Mouse (Mus musculus) frontal cortex, postnatal 14 days (tissue): ENCODE results near the gene Sars2.
A peak's percentile ranks its signal among the peaks of the same experiment; 100 is the strongest.
"Not testable (repeated sequence)": the region's sequence is repeated elsewhere in the genome, so short reads cannot be mapped to it uniquely, and the experiment has no call there.

Source experiments
- DNase-seq, 2 experiments: peaks; one replicate each; pipeline ENCODE4 v3.0.0; 2022; ENCODE audit warnings: low spot score in 2 of 2

Sars2 gene

GRCm38 (mm10) chr7:28741709-28742438, at the start of gene Sars2, which contains the start of gene Mrps12:
TSS of gene Sars2 (plus strand) at chr7:28741992.
TSS of gene Mrps12 (minus strand) at chr7:28741820.
- DNase-seq, result peak; percentile 94 to 97

- peak; percentile 20 to 29 for DNase-seq
These were observed 49.1 kb upstream of the Sars2 start, which contains the start of gene Fbxo27 for GRCm38 (mm10) chr7:28692545-28693320. TSS of gene Fbxo27 (plus strand) at chr7:28692849.

- DNase-seq, result peak; percentile 70 to 80
These were observed 48.3 kb upstream of the Sars2 start for GRCm38 (mm10) chr7:28693321-28693966.

DNA sequence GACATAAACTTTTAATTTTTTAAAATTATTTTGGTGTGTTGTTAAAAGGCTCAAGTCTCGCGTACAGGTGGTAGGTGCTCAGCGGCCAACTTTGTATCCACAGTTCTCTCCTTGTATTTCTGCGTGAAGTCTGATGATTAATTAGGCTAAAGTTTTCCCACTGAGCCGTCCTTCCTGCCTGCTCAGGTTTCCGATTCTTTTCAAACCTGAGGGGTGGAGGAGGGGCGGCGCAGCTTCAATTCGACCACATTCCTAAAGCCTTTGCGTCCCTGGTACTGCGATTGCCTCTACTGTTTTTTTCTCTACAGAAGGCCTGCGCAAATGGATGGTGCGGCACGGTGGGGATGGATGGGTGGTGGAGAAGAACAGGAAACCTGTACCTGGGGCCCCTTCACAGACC, 47.4 kb upstream of the Sars2 start:
- no peak for DNase-seq

GRCm38 (mm10) chr7:28694966-28695511, 46.8 kb upstream of the Sars2 start:
- DNase-seq, result no peak

DNA sequence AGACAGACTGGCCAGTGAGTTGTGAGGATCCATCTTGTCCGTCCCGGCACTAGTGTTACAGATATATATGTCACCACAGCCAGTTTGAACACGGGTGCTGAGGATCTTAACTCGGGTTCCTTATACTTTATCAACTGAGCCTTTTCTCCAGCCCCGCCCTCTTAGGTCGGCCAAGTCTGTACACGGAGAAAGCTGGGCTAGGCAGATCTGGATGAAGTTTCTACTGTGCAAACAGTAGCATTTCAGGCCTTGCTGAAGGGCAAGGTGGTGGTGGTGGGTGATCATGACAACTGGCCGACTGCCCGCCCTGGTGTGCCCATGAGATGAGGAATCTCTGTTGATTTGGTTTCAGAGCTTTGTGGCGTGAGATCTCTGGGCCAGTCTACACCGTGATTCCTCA, 44.5 kb upstream of the Sars2 start:
- no peak for DNase-seq

DNA sequence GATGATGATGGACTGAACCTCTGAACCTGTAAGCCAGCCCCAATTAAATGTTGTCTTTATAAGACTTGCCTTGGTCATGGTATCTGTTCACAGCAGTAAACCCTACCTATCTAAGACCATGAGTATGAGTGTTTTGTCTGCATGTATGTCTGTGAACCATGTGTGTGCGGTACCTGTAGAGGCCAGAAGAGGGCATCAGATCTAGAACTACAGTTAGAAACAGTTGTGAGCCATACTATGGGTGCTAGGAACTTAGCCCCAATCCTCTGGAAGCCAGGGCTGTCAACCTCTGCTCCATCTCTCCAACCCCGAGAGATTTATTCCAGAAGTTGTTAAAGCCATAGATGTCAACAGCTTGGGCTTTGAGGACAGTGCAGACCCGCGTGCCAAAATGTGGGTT, 41.5 kb upstream of the Sars2 start:
- DNase-seq, result no peak

GRCm38 (mm10) chr7:28701306-28701705, 40.5 kb upstream of the Sars2 start:
- DNase-seq, result not testable (repeated sequence)

GRCm38 (mm10) chr7:28702601-28703143, 39.1 kb upstream of the Sars2 start:
- no peak for DNase-seq

DNA sequence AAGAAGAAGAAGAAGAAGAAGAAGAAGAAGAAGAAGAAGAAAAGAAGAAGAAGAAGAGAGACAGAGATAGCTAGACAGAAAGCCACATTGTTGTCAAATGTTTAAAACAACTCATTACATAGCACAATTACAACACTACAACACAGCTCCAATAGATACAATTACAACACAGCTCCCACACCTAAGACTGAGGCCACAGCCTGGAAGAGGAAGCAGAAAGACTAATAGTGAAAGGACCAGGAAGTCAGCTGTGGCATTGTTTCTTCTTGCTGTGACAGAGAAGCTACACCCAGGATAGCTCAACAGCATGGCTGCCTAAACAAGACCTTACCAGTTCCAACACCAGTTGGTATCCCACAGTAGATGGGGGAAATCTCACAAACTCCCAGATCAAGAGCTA, 32.3 kb upstream of the Sars2 start:
- no peak for DNase-seq

DNA sequence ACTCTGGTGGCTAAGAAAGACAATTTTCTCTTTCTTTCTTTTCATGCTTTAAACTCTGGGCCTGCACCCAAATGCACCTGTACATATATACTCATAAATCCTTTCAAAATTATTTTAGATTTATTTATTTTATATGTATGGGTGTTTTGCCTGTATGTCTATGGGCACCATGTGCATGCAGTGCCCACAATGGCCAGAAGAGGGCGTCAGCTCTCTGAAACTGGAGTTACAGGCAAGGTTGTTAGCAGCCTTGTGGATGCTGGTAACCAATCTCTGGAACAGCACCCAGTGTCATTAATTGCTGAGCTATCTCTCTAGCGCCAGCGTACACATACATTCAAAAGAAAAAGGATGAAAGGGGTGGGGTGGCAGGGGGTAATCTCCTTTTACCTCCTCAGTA, 30.8 kb upstream of the Sars2 start:
- DNase-seq, result no peak

DNA sequence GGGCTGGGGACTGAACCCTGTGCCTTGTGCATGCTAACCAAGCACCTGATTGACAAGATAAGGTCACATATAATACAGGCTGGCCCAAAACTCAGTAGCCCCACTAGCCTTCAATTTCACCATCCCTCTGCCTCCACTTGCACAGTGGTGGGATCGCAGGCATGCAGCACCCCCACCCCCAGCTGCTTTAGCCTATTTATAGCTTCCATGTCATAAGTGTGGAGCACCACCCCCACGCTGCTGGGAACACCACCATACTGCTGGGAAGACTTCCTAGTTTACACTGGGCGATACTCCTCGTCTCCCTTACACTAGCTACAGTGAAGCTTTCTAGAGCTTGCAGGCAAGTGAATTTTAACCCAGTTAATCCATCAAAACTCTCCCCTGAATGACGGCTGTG, 27.1 kb upstream of the Sars2 start:
- DNase-seq, result no peak

- DNase-seq, result no peak
These were observed 26.2 kb upstream of the Sars2 start for GRCm38 (mm10) chr7:28715598-28715997.

GRCm38 (mm10) chr7:28716590-28717281, 25.1 kb upstream of the Sars2 start, which contains the start of gene Fbxo17:
TSS of gene Fbxo17 (plus strand) at chr7:28716804.
- no peak for DNase-seq

GRCm38 (mm10) chr7:28717726-28718125, 24.1 kb upstream of the Sars2 start:
- DNase-seq, result no peak

GRCm38 (mm10) chr7:28719159-28719558, 22.6 kb upstream of the Sars2 start:
- no peak for DNase-seq

GRCm38 (mm10) chr7:28719650-28720049, 22.1 kb upstream of the Sars2 start:
- DNase-seq, result no peak

GRCm38 (mm10) chr7:28720753-28721537, 20.8 kb upstream of the Sars2 start:
- DNase-seq, result no peak

DNA sequence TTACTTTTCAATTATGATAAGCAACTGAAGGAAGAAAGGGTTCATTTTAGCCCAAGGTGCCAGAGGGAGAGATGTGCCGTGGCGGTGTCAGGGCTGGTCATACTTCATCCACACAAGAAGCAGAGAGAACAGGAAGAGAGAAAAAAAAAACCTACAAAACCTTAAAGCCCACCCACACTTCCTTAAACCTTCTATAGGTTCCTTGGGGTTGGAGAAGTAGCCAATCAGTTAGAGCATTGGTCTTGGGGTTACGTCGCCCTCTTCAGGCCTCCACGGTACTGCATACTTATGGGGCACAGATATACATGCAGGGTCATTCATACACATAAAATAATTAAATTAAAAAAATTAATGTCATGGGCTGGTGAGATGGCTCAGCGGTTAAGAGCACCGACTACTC, 19.7 kb upstream of the Sars2 start:
- DNase-seq, result no peak

- DNase-seq, result no peak
These were observed 17.2 kb upstream of the Sars2 start for GRCm38 (mm10) chr7:28724613-28725012.
